Mouse (Mus musculus): Measurements from ENCODE around the gene Igfbp5.

Igfbp5 gene

DNA sequence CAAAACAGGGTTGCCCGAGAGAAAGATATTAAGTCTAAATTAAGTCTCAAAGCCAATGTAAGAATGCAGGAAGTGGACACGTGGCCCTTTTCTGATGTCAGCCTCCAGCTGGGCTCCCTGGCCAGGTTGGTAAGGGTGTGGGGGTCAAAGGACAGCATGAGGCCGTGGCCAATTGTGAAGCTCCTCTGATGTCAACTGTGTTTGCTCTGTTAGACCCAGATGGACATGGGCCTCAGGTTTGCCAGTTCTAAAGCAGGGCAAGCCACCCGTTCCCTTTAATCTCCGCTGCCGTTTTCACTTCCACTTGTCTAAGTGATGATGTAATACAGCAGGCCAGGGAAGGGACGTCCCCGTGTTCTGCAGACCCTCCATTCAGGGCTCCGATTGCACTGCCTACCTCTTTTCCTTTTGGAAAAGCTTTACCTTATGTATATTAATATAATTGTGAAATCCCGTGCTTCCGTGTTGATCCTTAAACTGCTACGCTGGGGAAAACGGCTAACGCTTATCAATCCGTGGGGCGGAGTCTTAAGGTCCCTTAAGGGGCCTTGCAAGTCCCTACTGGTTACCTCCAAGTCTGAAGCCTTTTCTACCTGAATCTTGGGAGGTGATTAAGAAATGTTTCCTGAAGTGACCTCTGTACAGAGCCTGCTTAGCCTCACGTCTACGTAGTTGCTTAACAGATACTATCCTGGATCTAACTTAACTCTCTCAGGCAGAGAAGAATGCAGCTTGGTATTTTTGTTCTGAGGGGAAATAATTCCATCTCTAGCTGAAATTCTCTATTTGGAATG, 31.8 kb downstream of the Igfbp5 start:
- H3K27me3 ChIP-seq (ENCODE audit: insufficient read depth, low read length) = no peaks in the 10 kb centered on the region
- peaks cover 94% of the 10 kb centered on the region for H3K36me3 ChIP-seq (ENCODE audit: insufficient read depth, low read length)
- no peaks in the 10 kb centered on the region for H3K9me3 ChIP-seq (ENCODE audit: low read length)
- H3K4me1 ChIP-seq (replicated peaks; ENCODE audit: low read depth, low read length) = peaks cover 82% of the 10 kb centered on the region
- no peak for TF ChIP-seq CTCF (conservative IDR thresholded peaks at IDR 0.05; ENCODE audit: low read length)
- TF ChIP-seq NANOG (IDR thresholded peaks at IDR 0.05; ENCODE audit: borderline replicate concordance, low read length) = no peak
- no peak for TF ChIP-seq POU5F1 (IDR thresholded peaks at IDR 0.05; ENCODE audit: borderline replicate concordance, low read length)
- H3K4me3 ChIP-seq (replicated peaks; ENCODE audit: low read length) = no peak overlapping the region

DNA sequence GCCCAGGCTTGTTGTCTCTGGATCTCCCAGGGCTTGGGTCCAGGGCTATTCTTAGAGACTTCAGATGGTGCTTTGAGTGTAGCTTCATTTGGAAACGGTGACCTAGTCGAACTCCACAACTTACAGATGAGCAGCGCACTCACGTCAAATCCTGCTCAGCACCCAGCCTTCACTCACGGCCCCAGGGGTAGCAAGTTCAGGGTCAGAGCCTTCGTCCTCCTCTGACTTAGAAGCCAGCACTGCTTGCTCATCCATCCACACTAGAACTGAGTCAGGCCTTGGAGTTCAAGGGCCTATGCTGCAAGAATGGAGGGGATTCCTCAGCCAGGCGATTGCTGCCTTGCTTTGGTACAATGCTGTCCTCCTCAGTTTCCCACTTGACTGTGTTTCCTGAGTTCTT, 34.9 kb downstream of the Igfbp5 start:
- no peaks in the 10 kb centered on the region for H3K9me3 ChIP-seq (ENCODE audit: low read length)
- H3K4me3 ChIP-seq (replicated peaks; ENCODE audit: low read length) = no peak overlapping the region
- H3K27me3 ChIP-seq (ENCODE audit: insufficient read depth, low read length) = no peaks in the 10 kb centered on the region
- peaks cover 87% of the 10 kb centered on the region for H3K4me1 ChIP-seq (replicated peaks; ENCODE audit: low read depth, low read length)
- H3K36me3 ChIP-seq (ENCODE audit: insufficient read depth, low read length) = peaks cover 96% of the 10 kb centered on the region
- no peak for TF ChIP-seq NANOG (IDR thresholded peaks at IDR 0.05; ENCODE audit: borderline replicate concordance, low read length)
- TF ChIP-seq POU5F1 (IDR thresholded peaks at IDR 0.05; ENCODE audit: borderline replicate concordance, low read length) = no peak
- TF ChIP-seq CTCF (conservative IDR thresholded peaks at IDR 0.05; ENCODE audit: low read length) = no peak

DNA sequence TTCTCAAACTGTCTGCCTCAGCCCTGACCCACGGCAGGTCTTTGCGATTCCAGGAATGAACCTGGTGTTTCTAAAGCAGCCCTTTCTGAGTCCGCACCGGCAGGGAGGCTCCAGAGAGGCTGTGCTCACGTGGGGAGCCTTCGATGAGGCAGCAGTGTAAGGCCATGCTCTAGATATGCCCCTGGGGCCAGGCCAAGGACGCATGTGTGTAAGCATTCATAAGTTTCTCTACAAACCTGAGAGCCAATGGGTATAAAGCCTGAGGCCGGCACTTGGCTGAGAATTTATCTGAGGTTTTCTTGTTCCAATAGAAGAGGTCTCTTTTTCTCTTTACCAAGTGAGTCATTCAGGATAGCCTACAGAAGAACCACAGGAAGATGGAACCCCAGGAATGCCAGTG, 35.3 kb downstream of the Igfbp5 start:
- H3K4me3 ChIP-seq (replicated peaks; ENCODE audit: low read length) = no peak overlapping the region

DNA sequence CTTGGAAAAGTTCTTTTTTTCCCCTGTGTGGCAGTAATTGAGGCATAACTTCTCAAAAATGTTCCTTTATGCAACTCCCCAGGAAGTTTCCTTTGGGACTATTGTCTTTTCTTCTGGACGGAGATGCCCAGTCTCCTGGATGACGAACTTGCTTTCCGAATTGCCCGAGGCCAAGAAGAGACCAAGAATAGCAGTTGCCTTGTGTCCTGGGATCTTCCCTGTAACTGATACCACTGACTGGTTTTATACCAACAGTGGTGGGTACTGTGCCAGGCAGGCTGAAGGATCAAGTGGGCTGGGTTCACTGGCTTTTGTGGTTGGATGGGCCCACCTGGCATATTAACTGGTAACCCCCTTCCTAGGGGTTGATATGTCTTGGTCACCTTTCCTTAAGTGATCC, 41.1 kb downstream of the Igfbp5 start:
- Histone ChIP-seq H3K36me3 (ENCODE audit: insufficient read depth, low read length) (peaks cover 99% of the 10 kb centered on the region), H3K9me3 (ENCODE audit: low read length) (no peaks in the 10 kb centered on the region), H3K4me3 (replicated peaks; ENCODE audit: low read length) (no peak overlapping the region), H3K4me1 (replicated peaks; ENCODE audit: low read depth, low read length) (peaks cover 84% of the 10 kb centered on the region), H3K27me3 (ENCODE audit: insufficient read depth, low read length) (no peaks in the 10 kb centered on the region)
- TF ChIP-seq POU5F1 (IDR thresholded peaks at IDR 0.05; ENCODE audit: borderline replicate concordance, low read length) (no peak), NANOG (IDR thresholded peaks at IDR 0.05; ENCODE audit: borderline replicate concordance, low read length) (no peak), CTCF (conservative IDR thresholded peaks at IDR 0.05; ENCODE audit: low read length) (no peak)

More for the DNA sequence above, 35.3 kb downstream of the Igfbp5 start:
- TF ChIP-seq POU5F1 (IDR thresholded peaks at IDR 0.05; ENCODE audit: borderline replicate concordance, low read length) = no peak
- no peak for TF ChIP-seq CTCF (conservative IDR thresholded peaks at IDR 0.05; ENCODE audit: low read length)
- TF ChIP-seq NANOG (IDR thresholded peaks at IDR 0.05; ENCODE audit: borderline replicate concordance, low read length) = no peak
- H3K9me3 ChIP-seq (ENCODE audit: low read length) = no peaks in the 10 kb centered on the region
- peaks cover 86% of the 10 kb centered on the region for H3K4me1 ChIP-seq (replicated peaks; ENCODE audit: low read depth, low read length)
- H3K27me3 ChIP-seq (ENCODE audit: insufficient read depth, low read length) = no peaks in the 10 kb centered on the region
- peaks cover 95% of the 10 kb centered on the region for H3K36me3 ChIP-seq (ENCODE audit: insufficient read depth, low read length)

DNA sequence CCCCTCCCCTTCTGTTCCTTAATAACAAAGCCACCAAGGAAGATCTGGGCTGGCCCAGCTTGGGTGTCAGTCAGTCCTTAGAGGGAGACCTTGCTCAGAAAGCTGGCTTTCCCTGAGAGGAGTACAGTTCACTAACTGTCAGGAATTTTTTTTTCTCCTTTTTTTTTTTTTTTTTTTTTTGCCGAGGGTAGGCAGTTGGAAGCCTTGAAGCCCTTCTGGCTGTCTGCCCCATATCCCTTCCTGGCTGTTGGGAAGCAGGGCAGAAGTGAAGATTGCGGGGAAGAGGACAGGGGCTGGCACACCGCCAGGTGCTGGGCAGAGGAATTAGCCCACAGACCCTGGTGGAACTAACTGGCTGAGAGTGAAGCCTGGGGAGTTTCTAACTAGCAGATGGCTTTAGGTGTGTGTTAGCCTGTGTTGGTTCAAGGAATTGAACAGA, 42.0 kb downstream of the Igfbp5 start:
- Histone ChIP-seq H3K4me1 (replicated peaks; ENCODE audit: low read depth, low read length) (peaks cover 84% of the 10 kb centered on the region), H3K36me3 (ENCODE audit: insufficient read depth, low read length) (peaks cover 99% of the 10 kb centered on the region), H3K27me3 (ENCODE audit: insufficient read depth, low read length) (no peaks in the 10 kb centered on the region), H3K4me3 (replicated peaks; ENCODE audit: low read length) (no peak overlapping the region), H3K9me3 (ENCODE audit: low read length) (no peaks in the 10 kb centered on the region)
- TF ChIP-seq POU5F1 (IDR thresholded peaks at IDR 0.05; ENCODE audit: borderline replicate concordance, low read length) = no peak
- no peak for TF ChIP-seq NANOG (IDR thresholded peaks at IDR 0.05; ENCODE audit: borderline replicate concordance, low read length)
- no peak for TF ChIP-seq CTCF (conservative IDR thresholded peaks at IDR 0.05; ENCODE audit: low read length)

DNA sequence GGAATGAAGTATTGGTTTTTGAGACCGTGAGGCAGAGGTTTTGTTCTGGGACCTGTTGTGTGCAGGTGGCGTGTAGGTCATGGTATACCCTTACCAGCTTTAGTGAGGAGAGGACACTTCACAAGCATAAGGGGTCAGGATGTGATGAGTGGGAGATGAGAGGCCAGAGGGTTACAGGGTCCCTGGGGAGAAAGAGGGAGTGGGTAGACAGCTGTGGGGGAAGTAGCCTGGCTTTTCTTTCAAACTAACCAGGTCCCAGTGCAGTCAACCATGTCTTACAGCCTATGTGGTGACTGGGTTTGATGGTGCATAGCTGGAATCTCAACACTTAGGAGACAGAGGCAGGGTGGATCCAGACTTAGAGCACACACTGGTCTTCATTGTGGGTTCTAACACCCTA, 44.2 kb downstream of the Igfbp5 start:
- H3K4me1 ChIP-seq (replicated peaks; ENCODE audit: low read depth, low read length) = peaks cover 77% of the 10 kb centered on the region
- no peak overlapping the region for H3K4me3 ChIP-seq (replicated peaks; ENCODE audit: low read length)
- peaks cover 81% of the 10 kb centered on the region for H3K36me3 ChIP-seq (ENCODE audit: insufficient read depth, low read length)
- H3K9me3 ChIP-seq (ENCODE audit: low read length) = no peaks in the 10 kb centered on the region
- H3K27me3 ChIP-seq (ENCODE audit: insufficient read depth, low read length) = no peaks in the 10 kb centered on the region
- TF ChIP-seq NANOG (IDR thresholded peaks at IDR 0.05; ENCODE audit: borderline replicate concordance, low read length) = no peak
- TF ChIP-seq CTCF (conservative IDR thresholded peaks at IDR 0.05; ENCODE audit: low read length) = no peak
- TF ChIP-seq POU5F1 (IDR thresholded peaks at IDR 0.05; ENCODE audit: borderline replicate concordance, low read length) = no peak

DNA sequence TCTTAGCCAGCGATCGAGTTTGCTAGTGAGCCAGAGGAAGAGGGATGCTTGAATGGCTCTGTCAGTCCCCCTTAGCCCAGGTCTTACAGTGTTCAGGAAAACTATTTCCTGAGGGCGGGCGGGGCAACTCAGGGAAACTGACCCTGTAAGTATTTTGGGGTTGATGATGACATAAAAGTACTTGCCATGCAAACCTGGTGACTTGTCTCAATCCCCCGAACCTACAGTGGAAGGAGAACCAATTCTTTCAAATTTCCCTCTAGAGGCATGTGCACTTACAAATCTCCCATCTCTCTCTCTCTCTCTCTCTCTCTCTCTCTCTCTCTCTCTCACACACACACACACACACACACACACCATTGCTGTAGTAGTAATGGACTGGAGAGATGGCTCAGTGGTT, 45.8 kb downstream of the Igfbp5 start:
- H3K36me3 ChIP-seq (ENCODE audit: insufficient read depth, low read length) = peaks cover 65% of the 10 kb centered on the region
- TF ChIP-seq POU5F1 (IDR thresholded peaks at IDR 0.05; ENCODE audit: borderline replicate concordance, low read length) (no peak), CTCF (conservative IDR thresholded peaks at IDR 0.05; ENCODE audit: low read length) (no peak), NANOG (IDR thresholded peaks at IDR 0.05; ENCODE audit: borderline replicate concordance, low read length) (no peak)
- no peaks in the 10 kb centered on the region for H3K27me3 ChIP-seq (ENCODE audit: insufficient read depth, low read length)
- H3K4me3 ChIP-seq (replicated peaks; ENCODE audit: low read length) = no peak overlapping the region
- peaks cover 62% of the 10 kb centered on the region for H3K4me1 ChIP-seq (replicated peaks; ENCODE audit: low read depth, low read length)
- no peaks in the 10 kb centered on the region for H3K9me3 ChIP-seq (ENCODE audit: low read length)

DNA sequence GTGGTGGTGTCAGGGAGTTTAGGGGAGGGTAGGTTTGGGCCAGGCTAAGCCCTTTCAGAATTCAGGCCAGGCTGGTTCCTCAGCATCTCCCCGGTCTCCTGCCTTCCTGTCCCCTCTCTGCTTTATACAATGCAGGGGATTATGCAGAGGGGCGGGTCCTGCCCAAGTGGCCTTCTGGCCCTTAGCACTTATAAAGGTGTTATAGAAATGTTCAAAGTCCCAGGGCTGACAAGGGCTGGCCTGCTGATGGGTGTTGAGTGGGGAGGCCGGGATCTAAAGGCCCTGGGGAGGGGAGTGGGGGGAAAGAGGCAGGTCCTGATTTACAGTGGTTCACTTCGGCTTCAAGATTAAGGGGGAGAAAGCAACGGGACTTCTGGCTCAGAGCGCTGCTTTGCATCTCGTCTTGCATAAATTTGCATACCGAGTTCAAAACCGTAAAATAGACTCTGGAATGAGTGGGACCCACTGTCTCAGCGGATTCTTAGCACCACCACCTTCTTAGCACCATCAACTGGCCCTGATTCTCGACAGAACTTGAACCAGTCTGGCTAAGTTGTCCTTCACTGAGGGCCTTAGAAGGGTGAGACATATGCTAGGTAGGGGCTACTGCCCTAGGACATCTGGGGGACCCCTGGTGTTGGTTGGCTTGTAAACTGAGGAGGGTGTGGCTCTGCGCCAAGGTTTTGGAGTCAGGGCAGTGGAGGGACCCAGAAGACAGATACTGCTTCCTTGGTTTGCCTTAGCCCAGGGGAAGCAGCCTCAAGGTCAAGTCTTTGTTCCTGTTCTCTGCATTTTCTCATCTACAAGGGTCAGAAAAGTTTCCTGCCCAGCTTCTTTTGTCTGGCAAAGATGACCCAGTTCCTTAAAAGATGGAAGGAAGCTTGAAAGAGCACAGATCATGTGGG, 47.0 kb downstream of the Igfbp5 start:
- Histone ChIP-seq H3K27me3 (ENCODE audit: insufficient read depth, low read length) (no peaks in the 10 kb centered on the region), H3K36me3 (ENCODE audit: insufficient read depth, low read length) (peaks cover 54% of the 10 kb centered on the region)
- TF ChIP-seq NANOG (IDR thresholded peaks at IDR 0.05; ENCODE audit: borderline replicate concordance, low read length) (peak; percentile 10; the same call in 1 of the 2 replicates), POU5F1 (IDR thresholded peaks at IDR 0.05; ENCODE audit: borderline replicate concordance, low read length) (peak; percentile 52; the same call in 1 of the 2 replicates), CTCF (conservative IDR thresholded peaks at IDR 0.05; ENCODE audit: low read length) (no peak)

More for the DNA sequence above, 47.0 kb downstream of the Igfbp5 start:
- no peaks in the 10 kb centered on the region for H3K9me3 ChIP-seq (ENCODE audit: low read length)
- H3K4me1 ChIP-seq (replicated peaks; ENCODE audit: low read depth, low read length) = peaks cover 60% of the 10 kb centered on the region
- peak overlapping the region; percentile 98 for H3K4me3 ChIP-seq (replicated peaks; ENCODE audit: low read length)
